Mouse (Mus musculus) MEL (cell line): ENCODE measurements around the gene Hoxc9. TPM values are rescaled to one million over a fixed set of nuclear protein-coding genes. Genes with fewer than 3 reads are reported as not detected.
A peak's percentile ranks its signal among the peaks of the same experiment; 100 is the strongest.

Source experiments
- DNase-seq: peaks from one replicate; pipeline ENCODE4 v3.0.0; 2011; ENCODE audit warnings: low read depth, low spot score
- H3K27ac ChIP-seq: 2 replicates; pipeline ENCODE4 v1.5.1; 2012; ENCODE audit warnings: low read depth, mild to moderate bottlenecking, control low read depth, low read length, moderate library complexity; ENCODE audit not compliant: control insufficient read depth
- H3K27me3 ChIP-seq, 2 experiments: fragments of 150-350 bp in 1 of 2; sonication (generic) in 1 of 2; 2 replicates each; pipeline ENCODE4 v1.6.1; 2012; ENCODE audit warnings: low read length in 2 of 2, mild to moderate bottlenecking in 2 of 2, improper control_type of control experiment in 1 of 2, moderate library complexity in 1 of 2; ENCODE audit not compliant: insufficient read depth in 2 of 2, control insufficient read depth in 1 of 2
- H3K36me3 ChIP-seq, 2 experiments: 2 replicates each; pipeline ENCODE4 v1.6.1; 2012 to 2014; ENCODE audit warnings: low read length in 2 of 2, improper control_type of control experiment in 1 of 2, inconsistent platforms in 1 of 2, mild to moderate bottlenecking in 1 of 2; ENCODE audit not compliant: insufficient read depth in 2 of 2, control insufficient read depth in 1 of 2
- H3K4me1 ChIP-seq, 2 experiments: fragments of 150-350 bp in 1 of 2; sonication (generic) in 1 of 2; 2 replicates each; pipeline ENCODE4 v1.6.1; 2012; ENCODE audit warnings: low read length in 2 of 2, improper control_type of control experiment in 1 of 2, mild to moderate bottlenecking in 1 of 2; ENCODE audit not compliant: insufficient read depth in 2 of 2, control insufficient read depth in 1 of 2
- H3K4me3 ChIP-seq, 2 experiments: fragments of 150-350 bp in 1 of 2; sonication (generic) in 1 of 2; 2 replicates each; pipeline ENCODE4 v1.5.1; 2012; ENCODE audit warnings: low read depth in 2 of 2, low read length in 2 of 2, mild to moderate bottlenecking in 2 of 2, moderate library complexity in 2 of 2, control low read depth in 1 of 2, improper control_type of control experiment in 1 of 2; ENCODE audit not compliant: control insufficient read depth in 1 of 2, insufficient read depth in 1 of 2
- H3K79me2 ChIP-seq: 2 replicates; pipeline ENCODE4 v1.6.1; 2012; ENCODE audit warnings: mild to moderate bottlenecking, low read length, moderate library complexity; ENCODE audit not compliant: control insufficient read depth, poor library complexity, insufficient read depth
- H3K9ac ChIP-seq: 2 replicates; pipeline ENCODE4 v1.6.1; 2012; ENCODE audit warnings: low read depth, mild to moderate bottlenecking, control low read depth, low read length, moderate library complexity; ENCODE audit not compliant: control insufficient read depth, poor library complexity, severe bottlenecking
- H3K9me3 ChIP-seq: fragments of 150-350 bp; sonication (generic); replicated peaks from 2 replicates; pipeline ENCODE4 v1.6.1; 2012; ENCODE audit warnings: mild to moderate bottlenecking, low read length, improper control_type of control experiment, moderate library complexity; ENCODE audit not compliant: insufficient read depth
- BHLHE40 ChIP-seq: IDR thresholded peaks from 2 replicates; pipeline ENCODE4 v1.6.1; 2012; ENCODE audit warnings: low read depth, mild to moderate bottlenecking, inconsistent platforms, low read length, improper control_type of control experiment, borderline replicate concordance
- CHD2 ChIP-seq: IDR thresholded peaks from 2 replicates; pipeline ENCODE4 v1.6.1; 2011; ENCODE audit warnings: low read length, improper control_type of control experiment
- CTCF ChIP-seq, 3 experiments: IDR thresholded peaks in 2 of 3; conservative IDR thresholded peaks in 1 of 3; 2 replicates each; pipeline ENCODE4 v1.5.1; 2011 to 2012; ENCODE audit warnings: low read length in 3 of 3, low read depth in 2 of 3, mild to moderate bottlenecking in 2 of 3, improper control_type of control experiment in 1 of 3, inconsistent platforms in 1 of 3, mixed read lengths in 1 of 3, moderate library complexity in 1 of 3; ENCODE audit not compliant: control insufficient read depth in 1 of 3, insufficient read depth in 1 of 3, poor library complexity in 1 of 3, severe bottlenecking in 1 of 3
- E2F4 ChIP-seq: IDR thresholded peaks from 2 replicates; pipeline ENCODE4 v1.6.1; 2011; ENCODE audit warnings: low read depth, low read length, improper control_type of control experiment, borderline replicate concordance
- ELF1 ChIP-seq: IDR thresholded peaks from 2 replicates; pipeline ENCODE4 v1.6.1; 2014; ENCODE audit warnings: low read depth, mild to moderate bottlenecking, inconsistent platforms, low read length, improper control_type of control experiment, moderate library complexity
- ETS1 ChIP-seq: IDR thresholded peaks from 2 replicates; pipeline ENCODE4 v1.6.1; 2012; ENCODE audit warnings: low read depth, mild to moderate bottlenecking, inconsistent platforms, low read length, improper control_type of control experiment, moderate library complexity
- GATA1 ChIP-seq: IDR thresholded peaks from 2 replicates; pipeline ENCODE4 v1.6.1; 2011; ENCODE audit warnings: low read depth, low read length, improper control_type of control experiment
- JUND ChIP-seq: IDR thresholded peaks from 2 replicates; pipeline ENCODE4 v1.6.1; 2011; ENCODE audit warnings: low read depth, mild to moderate bottlenecking, improper control_type of control experiment, low read length
- KAT2A ChIP-seq: conservative IDR thresholded peaks from 2 replicates; pipeline ENCODE4 v1.6.1; 2012; ENCODE audit warnings: low read depth, low read length, improper control_type of control experiment, inconsistent platforms
- MAX ChIP-seq: IDR thresholded peaks from 2 replicates; pipeline ENCODE4 v1.6.1; 2011; ENCODE audit warnings: low read length, improper control_type of control experiment
- MXI1 ChIP-seq: IDR thresholded peaks from 2 replicates; pipeline ENCODE4 v1.6.1; 2011; ENCODE audit warnings: mild to moderate bottlenecking, low read depth, low read length, improper control_type of control experiment
- MYB ChIP-seq: IDR thresholded peaks from 2 replicates; pipeline ENCODE4 v1.6.1; 2011; ENCODE audit warnings: mild to moderate bottlenecking, low read depth, low read length, improper control_type of control experiment
- MYC ChIP-seq: IDR thresholded peaks from 2 replicates; pipeline ENCODE4 v1.6.1; 2011; ENCODE audit warnings: low read depth, mild to moderate bottlenecking, low read length, improper control_type of control experiment, moderate library complexity
- NRF1 ChIP-seq: IDR thresholded peaks from 2 replicates; pipeline ENCODE4 v1.6.1; 2014; ENCODE audit warnings: low read depth, mild to moderate bottlenecking, inconsistent platforms, low read length, improper control_type of control experiment, moderate library complexity; ENCODE audit not compliant: poor library complexity, insufficient read depth, severe bottlenecking
- POLR2AphosphoS2 ChIP-seq: IDR thresholded peaks from 2 replicates; pipeline ENCODE4 v1.6.1; 2011; ENCODE audit warnings: low read length, improper control_type of control experiment
- RCOR1 ChIP-seq: IDR thresholded peaks from 2 replicates; pipeline ENCODE4 v1.6.1; 2012; ENCODE audit warnings: low read depth, mild to moderate bottlenecking, inconsistent platforms, low read length, improper control_type of control experiment
- SIN3A ChIP-seq: IDR thresholded peaks from 2 replicates; pipeline ENCODE4 v1.6.1; 2012; ENCODE audit warnings: low read length, improper control_type of control experiment, inconsistent platforms
- SMC3 ChIP-seq: IDR thresholded peaks from 2 replicates; pipeline ENCODE4 v1.6.1; 2011; ENCODE audit warnings: low read depth, low read length, improper control_type of control experiment
- TBP ChIP-seq: IDR thresholded peaks from 2 replicates; pipeline ENCODE4 v1.8.0; 2011; ENCODE audit warnings: low read depth, low read length, improper control_type of control experiment
- UBTF ChIP-seq: IDR thresholded peaks from 2 replicates; pipeline ENCODE4 v1.6.1; 2012; ENCODE audit warnings: low read depth, mild to moderate bottlenecking, inconsistent platforms, low read length, improper control_type of control experiment, moderate library complexity, borderline replicate concordance; ENCODE audit not compliant: insufficient read depth
- USF1 ChIP-seq: IDR thresholded peaks from 2 replicates; pipeline ENCODE4 v1.6.1; 2014; ENCODE audit warnings: low read depth, mild to moderate bottlenecking, inconsistent platforms, low read length, improper control_type of control experiment, moderate library complexity
- ZKSCAN1 ChIP-seq: IDR thresholded peaks from 2 replicates; pipeline ENCODE4 v1.6.1; 2012; ENCODE audit warnings: low read depth, mild to moderate bottlenecking, inconsistent platforms, low read length, improper control_type of control experiment, moderate library complexity
- ZMIZ1 ChIP-seq: IDR thresholded peaks from 2 replicates; pipeline ENCODE4 v1.6.1; 2012; ENCODE audit warnings: low read depth, mild to moderate bottlenecking, inconsistent platforms, low read length, improper control_type of control experiment, moderate library complexity
- polyA plus RNA-seq, 2 experiments: library from polyadenylated mRNA; stranded (reverse) in 1 of 2; unstranded in 1 of 2; fragments of >175 nt in 1 of 2; fragments of >200 nt in 1 of 2; gene quantifications; 2 replicates each; pipeline versions ENCODE4 v1.2.1 to v1.2.4; 2012; ENCODE audit warnings: low replicate concordance in 2 of 2, low read depth in 1 of 2; ENCODE audit not compliant: insufficient read length in 2 of 2, insufficient read depth in 1 of 2, missing spikeins in 1 of 2
- total RNA-seq: library from RNA; depleted of rRNA; stranded (reverse); fragments of 300-350 nt; gene quantifications from 2 replicates; pipeline ENCODE4 v1.2.3, GENCODE M21; 2012

The Hoxc9 gene
- total and polyA plus RNA-seq, 3 experiments: 4.1 to 400 (median 9.5) TPM

- TF ChIP-seq POLR2AphosphoS2 (no peak), RCOR1 (peak; percentile 56; the same call in 1 of the 2 replicates), KAT2A (no peak), CHD2 (no peak), JUND (0 out of 2 replicates have a peak, but pooled peaks have one; percentile 27), SMC3 (no peak; the same call in 1 of the 2 replicates), BHLHE40 (no peak), E2F4 (no peak), NRF1 (0 out of 2 replicates have a peak, but pooled peaks have one; percentile 10), TBP (peak; percentile 59; the same call in 1 of the 2 replicates), ETS1 (peak; percentile 29; the same call in 1 of the 2 replicates), CTCF (IDR thresholded peaks at IDR 0.05 in 2 of 3, conservative IDR thresholded peaks at IDR 0.05 in 1 of 3; ENCODE audit: control insufficient read depth in 1 of 3, insufficient read depth in 1 of 3, low read depth in 2 of 3, low read length in 3 of 3, poor library complexity in 1 of 3, severe bottlenecking in 1 of 3) (no peak), ZMIZ1 (no peak), SIN3A (peak; percentile 71), MYB (no peak), MAX (peak; percentile 47), USF1 (no peak), ZKSCAN1 (no peak), ELF1 (peak; percentile 40; the same call in 1 of the 2 replicates)
These were observed 26.7 kb downstream of the Hoxc9 start (continued) for GRCm38 (mm10) chr15:103002821-103003448.

GRCm38 (mm10) chr15:103005308-103005707, 29.1 kb downstream of the Hoxc9 start:
- H3K27me3 ChIP-seq: no peaks in the 10 kb centered on the region

More at GRCm38 (mm10) chr15:103005308-103005707, 29.1 kb downstream of the Hoxc9 start:
- H3K9me3 ChIP-seq: no peaks in the 10 kb centered on the region
- TF ChIP-seq GATA1 (no peak), USF1 (no peak), MXI1 (no peak), MYC (no peak), UBTF (no peak)
- TF ChIP-seq, all 39 proteins: peak for 0
- no peak overlapping the region for H3K4me3 ChIP-seq
- peaks cover 0 to 36% of the 10 kb centered on the region in 2 experiments; a peak in 2 of 4 replicates for H3K36me3 ChIP-seq
- peaks cover 24 to 43% of the 10 kb centered on the region in 2 experiments for H3K4me1 ChIP-seq
- peaks cover 23% of the 10 kb centered on the region for H3K79me2 ChIP-seq
- DNase-seq: no peak
- no peak overlapping the region for H3K27ac ChIP-seq
- no peak overlapping the region for H3K9ac ChIP-seq
